Mouse (Mus musculus) forebrain, embryonic 11.5 days (tissue): ENCODE measurements at regions not wholly inside any gene's neighbourhood (a gene's known extent, or its start where the extent isn't known, plus 50 kb on each side); places are given as distances from the start of the nearest gene placed in this dataset.

Experiments
- ATAC-seq: fragments of 200-750 bp; cut with Nextera tagmentation; replicated peaks from 2 replicates; pipeline ENCODE4 v1.8.0; 2017; ENCODE audit warnings: moderate TSS enrichment; ENCODE audit not compliant: low FRiP score
- DNase-seq: peaks from one replicate; pipeline ENCODE4 v3.0.0-alpha.2; 2017; ENCODE audit warnings: low spot score
- H3K27ac ChIP-seq: fragments of 300-500 bp; sonication (generic); 2 replicates; pipeline ENCODE4 v1.5.1; 2014; ENCODE audit warnings: low read depth, low read length
- H3K27me3 ChIP-seq: fragments of 300-500 bp; sonication (generic); 2 replicates; pipeline ENCODE4 v1.6.1; 2014; ENCODE audit warnings: mild to moderate bottlenecking, low read length, mixed read lengths; ENCODE audit not compliant: control insufficient read depth, insufficient read depth
- H3K36me3 ChIP-seq: fragments of 300-500 bp; sonication (generic); 2 replicates; pipeline ENCODE4 v1.6.1; 2014; ENCODE audit warnings: mild to moderate bottlenecking, low read length, moderate library complexity, mixed read lengths; ENCODE audit not compliant: control insufficient read depth, insufficient read depth
- H3K4me1 ChIP-seq: fragments of 300-500 bp; sonication (generic); replicated peaks from 2 replicates; pipeline ENCODE4 v1.6.1; 2014; ENCODE audit warnings: low read length, mixed read lengths; ENCODE audit not compliant: control insufficient read depth, insufficient read depth
- H3K4me2 ChIP-seq: fragments of 300-500 bp; sonication (generic); 2 replicates; pipeline ENCODE4 v1.6.1; 2014; ENCODE audit warnings: low read depth, mild to moderate bottlenecking, low read length, moderate library complexity, mixed read lengths; ENCODE audit not compliant: severe bottlenecking
- H3K4me3 ChIP-seq: fragments of 300-500 bp; sonication (generic); 2 replicates; pipeline ENCODE4 v1.5.1; 2014; ENCODE audit warnings: low read depth, low read length
- H3K9ac ChIP-seq: fragments of 300-500 bp; sonication (generic); 2 replicates; pipeline ENCODE4 v1.6.1; 2014; ENCODE audit warnings: low read length
- H3K9me3 ChIP-seq: fragments of 300-500 bp; sonication (generic); 2 replicates; pipeline ENCODE4 v1.6.1; 2016; ENCODE audit warnings: low read length, mixed read lengths; ENCODE audit not compliant: control insufficient read depth
- WGBS: fragments of 180-500 bp; shearing (Covaris S2); extraction: QIAGEN DNeasy Blood & Tissue Kit; methylation state at CpG from one replicate; pipeline ENCODE4 v1.1.7; 2014; 5-methylcytosine and 5-hydroxymethylcytosine counted together

DNA sequence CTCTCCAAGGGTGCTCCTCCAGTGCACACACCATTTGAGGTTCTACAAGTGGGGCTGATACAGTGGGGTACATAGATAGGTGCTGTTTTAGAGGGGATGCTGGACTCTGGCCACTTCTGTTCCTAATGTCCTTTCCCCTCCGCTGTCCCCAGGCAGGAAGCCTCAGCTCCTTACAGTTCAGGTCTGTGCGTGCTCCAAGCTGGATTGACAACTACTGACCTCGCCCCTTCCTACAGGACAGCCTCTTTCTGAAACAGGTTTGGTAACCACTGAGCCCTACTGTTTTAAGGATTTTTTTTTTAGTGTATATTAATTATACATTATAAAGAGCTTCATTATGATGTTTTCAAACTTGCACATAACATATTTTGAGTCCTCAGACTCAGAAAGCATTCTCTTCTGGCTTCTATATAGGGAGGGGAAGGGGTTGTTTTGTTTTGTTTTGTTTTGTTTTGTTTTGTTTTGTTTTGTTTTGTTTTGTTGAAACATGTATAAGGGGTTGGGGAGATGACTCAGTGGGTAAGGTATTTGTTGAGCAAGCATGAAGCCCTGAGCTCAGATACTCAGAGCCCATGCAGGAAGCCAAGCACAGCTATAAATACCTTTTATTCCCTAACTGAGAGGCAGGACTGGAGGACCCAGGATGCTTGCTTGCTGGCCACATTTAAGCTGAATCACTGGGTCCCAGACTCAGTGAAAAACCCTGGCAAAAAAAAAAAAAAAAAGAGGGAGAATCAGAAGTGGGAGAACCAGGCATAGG is 81.4 kb upstream of the Hand1 start:
- no peaks in the 10 kb centered on the region for H3K9me3 ChIP-seq
- DNase-seq: no peak
- no peaks in the 10 kb centered on the region for H3K27me3 ChIP-seq
- H3K4me1 ChIP-seq: no peaks in the 10 kb centered on the region
- no peaks in the 10 kb centered on the region for H3K36me3 ChIP-seq
- H3K4me2 ChIP-seq: no peak overlapping the region
- ATAC-seq: no peak
- no peak overlapping the region for H3K9ac ChIP-seq
- WGBS: 83% methylated on average over 3 of the region's 3 CpGs
- H3K4me3 ChIP-seq: no peak overlapping the region
- no peak overlapping the region for H3K27ac ChIP-seq

DNA sequence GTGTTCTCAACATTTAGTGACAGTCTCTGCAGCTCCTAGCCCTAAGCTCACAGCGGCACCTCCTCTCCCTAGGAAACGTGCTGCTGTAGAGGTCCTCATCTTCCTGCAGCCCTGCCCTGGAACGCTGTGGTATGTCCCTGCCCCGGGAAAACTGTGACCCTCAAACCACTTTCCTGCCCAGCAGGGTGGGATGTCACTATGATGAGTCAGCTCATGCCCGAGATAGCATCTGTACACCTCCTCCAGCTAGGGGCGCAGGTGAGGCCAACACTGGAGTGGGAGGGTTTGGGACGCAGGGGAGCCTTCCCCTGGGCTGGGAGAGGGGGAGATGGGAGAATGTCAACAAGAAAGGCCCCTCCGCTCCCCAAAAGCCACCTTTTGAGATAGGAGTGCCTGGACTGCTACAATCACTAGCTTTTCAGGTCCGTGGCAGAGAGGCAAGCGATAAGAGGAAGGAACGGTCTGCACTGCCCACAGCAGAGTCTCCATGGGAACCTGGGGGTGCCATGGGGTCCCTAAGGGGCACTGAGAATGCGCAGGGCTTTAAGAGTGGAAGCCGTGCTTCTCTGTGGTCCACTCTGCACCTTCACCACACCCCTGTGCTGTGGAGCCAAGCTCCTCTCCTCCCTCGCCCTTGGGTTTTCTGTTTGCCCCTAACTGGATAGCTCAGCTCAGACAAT is 80.5 kb upstream of the Hand1 start:
- Histone ChIP-seq H3K9ac (no peak overlapping the region), H3K4me1 (no peaks in the 10 kb centered on the region), H3K4me3 (no peak overlapping the region), H3K9me3 (no peaks in the 10 kb centered on the region), H3K27ac (no peak overlapping the region), H3K4me2 (no peak overlapping the region), H3K27me3 (no peaks in the 10 kb centered on the region), H3K36me3 (no peaks in the 10 kb centered on the region)
- no peak for DNase-seq
- WGBS: 50% methylated on average over 14 of the region's 14 CpGs
- ATAC-seq: no peak

DNA sequence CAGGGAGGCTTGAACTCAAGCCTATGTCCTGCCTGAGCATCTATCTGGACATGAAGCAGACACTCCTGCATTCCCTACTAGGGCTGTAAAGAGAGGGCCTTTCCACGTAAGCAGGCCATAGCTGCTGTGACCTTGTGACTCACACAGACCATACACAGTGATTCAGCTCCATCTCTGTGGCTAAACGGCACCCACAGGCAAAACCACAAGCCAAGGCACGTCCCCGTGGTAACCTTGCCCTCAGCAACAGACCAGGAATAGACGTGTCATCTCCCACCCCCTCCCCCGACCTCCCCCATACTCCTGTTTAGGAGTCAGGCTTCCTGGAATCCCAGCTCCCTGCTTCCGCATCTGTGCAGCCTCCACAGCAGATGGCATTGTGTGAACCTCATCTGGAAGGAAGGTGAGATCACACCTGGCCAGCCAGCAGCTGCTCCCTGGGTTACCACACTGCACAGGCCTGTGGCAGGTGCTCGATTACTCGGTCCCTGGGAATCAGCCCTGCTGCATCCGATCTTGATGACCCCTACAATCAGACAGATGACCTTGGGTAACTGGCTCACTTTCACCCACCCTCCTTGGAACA is 79.2 kb upstream of the Hand1 start:
- Histone ChIP-seq H3K4me1 (no peaks in the 10 kb centered on the region), H3K27ac (no peak overlapping the region), H3K4me3 (no peak overlapping the region), H3K36me3 (no peaks in the 10 kb centered on the region), H3K9me3 (no peaks in the 10 kb centered on the region), H3K27me3 (no peaks in the 10 kb centered on the region), H3K9ac (no peak overlapping the region), H3K4me2 (no peak overlapping the region)
- WGBS: 66% methylated on average over 10 of the region's 10 CpGs
- DNase-seq (no peak), ATAC-seq (no peak)

DNA sequence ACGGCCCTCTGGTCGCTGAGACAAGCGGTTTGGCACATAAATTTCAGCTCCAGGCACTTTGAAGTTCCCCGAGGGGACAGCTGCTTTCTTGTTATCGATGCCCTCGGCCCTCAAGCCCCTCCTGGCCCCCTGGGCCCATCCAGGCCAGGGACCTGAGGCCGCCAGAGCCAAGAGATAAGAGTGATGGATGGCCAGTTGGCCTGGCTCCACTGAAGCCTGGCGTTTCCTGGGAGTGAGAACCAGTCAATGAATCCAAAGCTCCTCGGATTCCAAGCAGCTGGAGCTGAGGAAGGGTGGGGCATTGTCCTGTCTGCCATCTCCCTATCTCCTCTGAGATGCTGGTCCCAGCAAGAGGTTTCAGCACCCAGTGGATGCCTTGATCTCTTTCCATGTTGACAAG is 71.6 kb upstream of the Hand1 start:
- no peak for DNase-seq
- WGBS: 81% methylated on average over 9 of the region's 9 CpGs
- no peaks in the 10 kb centered on the region for H3K4me1 ChIP-seq

DNA sequence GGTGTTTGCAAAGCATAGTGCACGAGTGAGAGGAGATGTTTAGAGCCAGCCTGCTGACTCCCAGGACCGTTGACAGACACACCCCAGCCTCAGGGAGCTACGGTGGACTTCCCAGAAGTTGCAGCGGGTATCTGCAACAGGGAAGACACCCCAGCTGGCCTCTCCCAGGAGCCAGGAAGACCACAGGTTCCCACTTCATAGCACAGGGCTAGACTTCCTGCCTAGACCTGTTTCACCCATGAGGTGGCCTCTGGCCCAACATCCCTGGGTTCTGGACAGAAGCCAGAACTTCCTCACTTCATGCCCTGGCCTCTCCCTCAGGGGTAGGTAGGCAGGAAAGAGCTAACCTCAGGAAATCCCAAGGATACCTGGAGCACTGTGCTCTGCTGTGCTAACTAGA is 66.7 kb upstream of the Hand1 start:
- no peaks in the 10 kb centered on the region for H3K27me3 ChIP-seq
- no peak overlapping the region for H3K4me2 ChIP-seq
- DNase-seq (no peak), ATAC-seq (no peak)
- H3K4me1 ChIP-seq: no peaks in the 10 kb centered on the region
- 69% methylated on average over 4 of the region's 4 CpGs for WGBS
- no peaks in the 10 kb centered on the region for H3K36me3 ChIP-seq
- no peak overlapping the region for H3K4me3 ChIP-seq
- no peak overlapping the region for H3K9ac ChIP-seq
- no peak overlapping the region for H3K27ac ChIP-seq
- no peaks in the 10 kb centered on the region for H3K9me3 ChIP-seq

More for the DNA sequence above, 71.6 kb upstream of the Hand1 start:
- H3K27ac ChIP-seq: no peak overlapping the region
- ATAC-seq: no peak
- no peaks in the 10 kb centered on the region for H3K36me3 ChIP-seq
- no peak overlapping the region for H3K4me2 ChIP-seq
- no peaks in the 10 kb centered on the region for H3K9me3 ChIP-seq
- H3K27me3 ChIP-seq: no peaks in the 10 kb centered on the region
- no peak overlapping the region for H3K9ac ChIP-seq
- no peak overlapping the region for H3K4me3 ChIP-seq

DNA sequence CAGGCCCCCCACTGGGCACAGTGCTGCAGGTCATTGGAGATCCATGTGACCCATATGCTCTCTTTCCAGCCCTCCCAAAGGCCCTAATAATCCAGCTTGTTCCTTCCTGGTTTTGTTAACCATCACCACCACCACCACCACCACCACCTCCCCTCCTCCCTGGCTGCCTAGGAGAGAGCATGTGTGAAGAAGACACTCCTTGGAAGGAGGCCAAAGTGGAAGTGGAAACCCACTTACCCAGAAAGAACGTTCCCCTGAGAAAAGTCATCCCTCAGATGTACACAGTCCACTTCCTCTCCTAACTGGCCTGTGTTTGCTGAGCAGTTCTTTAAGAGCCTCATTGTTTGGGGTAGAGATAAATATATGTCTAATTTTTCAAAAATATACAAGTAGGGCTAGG is 62.9 kb upstream of the Hand1 start:
- H3K4me3 ChIP-seq: no peak overlapping the region
- DNase-seq: no peak
- no peak for ATAC-seq
- no peaks in the 10 kb centered on the region for H3K9me3 ChIP-seq
- 78% methylated on average over 1 of the region's 1 CpGs for WGBS
- H3K4me2 ChIP-seq: no peak overlapping the region
- no peak overlapping the region for H3K9ac ChIP-seq
- H3K4me1 ChIP-seq: no peaks in the 10 kb centered on the region
- no peak overlapping the region for H3K27ac ChIP-seq
- H3K27me3 ChIP-seq: no peaks in the 10 kb centered on the region
- no peaks in the 10 kb centered on the region for H3K36me3 ChIP-seq

DNA sequence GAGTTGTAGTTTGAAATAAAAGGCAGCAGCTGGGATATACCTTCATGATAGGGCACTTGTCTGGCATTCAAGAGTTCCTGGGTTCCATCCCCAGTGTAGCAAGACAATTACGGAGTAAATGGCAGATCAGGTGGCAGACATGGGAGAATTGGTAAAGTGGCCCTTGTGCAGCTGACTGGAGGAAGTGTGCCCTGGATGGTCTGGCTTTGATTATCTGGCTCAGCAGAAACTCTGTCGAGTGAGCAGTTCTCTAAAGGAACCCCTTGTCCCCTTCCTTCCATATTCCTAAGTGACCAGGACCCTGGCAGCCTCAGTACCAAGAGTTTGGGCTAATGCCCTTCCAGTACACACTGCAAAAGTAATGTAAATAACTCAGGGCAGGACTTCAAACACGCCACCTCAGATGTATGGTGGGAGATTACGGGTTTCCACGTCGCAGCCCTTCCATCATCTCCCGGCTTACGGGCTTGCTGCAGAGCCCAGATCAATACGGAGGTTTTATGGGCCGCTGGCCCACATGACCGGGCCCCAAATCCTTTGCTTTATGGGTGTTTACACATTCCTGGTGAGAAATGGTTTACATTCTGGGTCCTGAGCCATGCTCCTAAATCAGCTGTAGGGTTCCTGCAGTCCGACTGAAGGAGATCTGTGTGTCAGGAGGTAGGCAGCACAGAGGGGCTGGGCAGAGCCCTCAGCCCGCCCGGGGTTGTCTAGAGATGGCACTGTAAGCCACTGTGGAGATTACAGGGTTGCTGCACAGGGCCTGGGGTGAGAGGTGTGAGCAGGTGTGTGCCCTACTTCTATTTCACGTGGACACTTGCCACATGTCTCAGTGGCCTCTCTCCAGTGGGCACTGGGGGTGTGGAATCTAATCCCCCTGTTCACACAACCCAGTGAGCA is 50.4 kb upstream of the Hand1 start:
- Histone ChIP-seq H3K9me3 (no peaks in the 10 kb centered on the region), H3K27ac (no peak overlapping the region), H3K36me3 (no peaks in the 10 kb centered on the region), H3K4me2 (no peak overlapping the region), H3K4me3 (no peak overlapping the region), H3K9ac (no peak overlapping the region), H3K4me1 (no peaks in the 10 kb centered on the region), H3K27me3 (no peaks in the 10 kb centered on the region)
- DNase-seq (no peak), ATAC-seq (no peak)
- 73% methylated on average over 15 of the region's 15 CpGs for WGBS
